Mouse (Mus musculus) cerebellum, adult 2 months (tissue): ENCODE results near the gene Gm42906.

ENCODE experiments used
- CTCF ChIP-seq: fragments of 200-500 bp; IDR thresholded peaks from 2 replicates; pipeline ENCODE4 v1.5.1; 2011; ENCODE audit warnings: low read depth, mild to moderate bottlenecking, control low read depth, low read length, moderate library complexity, borderline replicate concordance; ENCODE audit not compliant: insufficient read depth
- POLR2A ChIP-seq: fragments of 200-500 bp; IDR thresholded peaks from 2 replicates; pipeline ENCODE4 v1.6.1; 2011; ENCODE audit warnings: low read length, control low read depth, borderline replicate concordance; ENCODE audit not compliant: insufficient read depth

GRCm38 (mm10) chr5:151190764-151191163 lies 237.2 kb downstream of the Gm42906 start:
- TF ChIP-seq CTCF (no peak), POLR2A (no peak)
